Mouse (Mus musculus) hindbrain, embryonic 11.5 days (tissue): ENCODE data around the gene Gpc3. TPM values are rescaled to one million over a fixed set of nuclear protein-coding genes. Genes with fewer than 3 reads are reported as not detected.

Experiments used
- ATAC-seq: fragments of 200-750 bp; cut with Nextera tagmentation; 2 replicates; pipeline ENCODE4 v1.8.0; 2017; ENCODE audit warnings: mild to moderate bottlenecking, moderate TSS enrichment, moderate library complexity; ENCODE audit not compliant: low FRiP score
- DNase-seq: peaks from one replicate; pipeline ENCODE4 v3.0.0-alpha.2; 2015; ENCODE audit warnings: low spot score
- H3K27ac ChIP-seq: fragments of 300-500 bp; sonication (generic); 2 replicates; pipeline ENCODE4 v1.5.1; 2014; ENCODE audit warnings: mild to moderate bottlenecking, low read depth, low read length
- H3K27me3 ChIP-seq: fragments of 300-500 bp; sonication (generic); 2 replicates; pipeline ENCODE4 v1.6.1; 2014; ENCODE audit warnings: mild to moderate bottlenecking, low read length, moderate library complexity, mixed read lengths; ENCODE audit not compliant: control insufficient read depth, insufficient read depth
- H3K36me3 ChIP-seq: fragments of 300-500 bp; sonication (generic); 2 replicates; pipeline ENCODE4 v1.6.1; 2014; ENCODE audit warnings: mild to moderate bottlenecking, low read length, moderate library complexity, mixed read lengths; ENCODE audit not compliant: control insufficient read depth, insufficient read depth
- H3K4me1 ChIP-seq: fragments of 300-500 bp; sonication (generic); replicated peaks from 2 replicates; pipeline ENCODE4 v1.6.1; 2014; ENCODE audit warnings: low read length, mixed read lengths; ENCODE audit not compliant: control insufficient read depth, insufficient read depth
- H3K4me2 ChIP-seq: fragments of 300-500 bp; sonication (generic); replicated peaks from 2 replicates; pipeline ENCODE4 v1.6.1; 2014; ENCODE audit warnings: mild to moderate bottlenecking, low read depth, low read length
- H3K4me3 ChIP-seq: fragments of 300-500 bp; sonication (generic); 2 replicates; pipeline ENCODE4 v1.5.1; 2014; ENCODE audit warnings: low read depth, low read length
- H3K9ac ChIP-seq: fragments of 300-500 bp; sonication (generic); 2 replicates; pipeline ENCODE4 v1.6.1; 2014; ENCODE audit warnings: low read depth, low read length
- H3K9me3 ChIP-seq: fragments of 300-500 bp; sonication (generic); 2 replicates; pipeline ENCODE4 v1.6.1; 2016; ENCODE audit warnings: low read length; ENCODE audit not compliant: control insufficient read depth
- WGBS: fragments of 180-500 bp; shearing (Covaris S2); extraction: QIAGEN DNeasy Blood & Tissue Kit; methylation state at CpG from one replicate; pipeline ENCODE4 v1.1.7; 2014; 5-methylcytosine and 5-hydroxymethylcytosine counted together
- polyA plus RNA-seq: library from polyadenylated mRNA; unstranded; fragments of >200 nt; fragmentation: Nextera tagmentation; extraction: Ambion mirVana; gene quantifications from 2 replicates; pipeline ENCODE4 v1.2.1, GENCODE M21; 2014

Gpc3 gene
- 320 and 338 TPM in 2 replicates for polyA plus RNA-seq

GRCm38 (mm10) chrX:52613328-52614030 lies at the start of gene Gpc3:
Gpc3 (minus strand) TSS chrX:52613950.
- 21% methylated on average over 42 of the region's 48 CpGs for WGBS
- Histone ChIP-seq H3K4me1 (no peaks in the 10 kb centered on the region), H3K27ac (peak within 1 kb of the TSS; percentile 10; the same call in 1 of the 2 replicates), H3K4me2 (peak within 1 kb of the TSS; percentile 65), H3K36me3 (no peaks in the 10 kb centered on the region), H3K27me3 (peaks cover 2% of the 10 kb centered on the region; the same call in 1 of the 2 replicates), H3K9ac (peak within 1 kb of the TSS; percentile 44; the same call in 1 of the 2 replicates), H3K9me3 (no peaks in the 10 kb centered on the region), H3K4me3 (peak within 1 kb of the TSS; percentile 37)
- no peak for DNase-seq
- peak; percentile 71 for ATAC-seq

- H3K27me3 ChIP-seq = no peaks in the 10 kb centered on the region
- no peaks in the 10 kb centered on the region for H3K4me1 ChIP-seq
- peak; percentile 72 for DNase-seq
- peak overlapping the region; percentile 8 for H3K4me2 ChIP-seq
- H3K9me3 ChIP-seq = no peaks in the 10 kb centered on the region
- WGBS = 19% methylated on average over 10 of the region's 10 CpGs
- 0 out of 2 replicates have a peak overlapping the region, but pooled peaks have one; percentile 71 for H3K27ac ChIP-seq
- no peak overlapping the region; the same call in 1 of the 2 replicates for H3K9ac ChIP-seq
- ATAC-seq = peak; percentile 59; the same call in 1 of the 2 replicates
- no peak overlapping the region for H3K4me3 ChIP-seq
- no peaks in the 10 kb centered on the region for H3K36me3 ChIP-seq
Observed at GRCm38 (mm10) chrX:52651975-52652374, 38.2 kb upstream of the Gpc3 start.

GRCm38 (mm10) chrX:52651472-52651948 lies 37.8 kb upstream of the Gpc3 start:
- peak; percentile 71 for ATAC-seq
- Histone ChIP-seq H3K4me2 (peak overlapping the region; percentile 8), H3K36me3 (no peaks in the 10 kb centered on the region), H3K4me3 (no peak overlapping the region), H3K27me3 (no peaks in the 10 kb centered on the region), H3K9ac (no peak overlapping the region; the same call in 1 of the 2 replicates), H3K9me3 (no peaks in the 10 kb centered on the region), H3K27ac (0 out of 2 replicates have a peak overlapping the region, but pooled peaks have one; percentile 71), H3K4me1 (no peaks in the 10 kb centered on the region)
- WGBS = 28% methylated on average over 8 of the region's 9 CpGs
- DNase-seq = peak; percentile 69

GRCm38 (mm10) chrX:52648910-52649785 lies 35.4 kb upstream of the Gpc3 start:
- Histone ChIP-seq H3K4me1 (no peaks in the 10 kb centered on the region), H3K4me2 (no peak overlapping the region), H3K9me3 (no peaks in the 10 kb centered on the region), H3K36me3 (no peaks in the 10 kb centered on the region), H3K27ac (no peak overlapping the region), H3K9ac (no peak overlapping the region), H3K27me3 (no peaks in the 10 kb centered on the region), H3K4me3 (no peak overlapping the region)
- no peak for ATAC-seq
- 29% methylated on average over 19 of the region's 19 CpGs for WGBS
- DNase-seq = peak; percentile 27

- H3K4me2 ChIP-seq = no peak overlapping the region
- WGBS = 62% methylated on average over 7 of the region's 7 CpGs
- H3K4me1 ChIP-seq = no peaks in the 10 kb centered on the region
- no peaks in the 10 kb centered on the region for H3K27me3 ChIP-seq
- DNase-seq (no peak), ATAC-seq (no peak)
- no peak overlapping the region for H3K27ac ChIP-seq
- H3K9me3 ChIP-seq = no peaks in the 10 kb centered on the region
- no peaks in the 10 kb centered on the region for H3K36me3 ChIP-seq
- H3K9ac ChIP-seq = no peak overlapping the region
- H3K4me3 ChIP-seq = no peak overlapping the region
Observed at GRCm38 (mm10) chrX:52644393-52644792, 30.6 kb upstream of the Gpc3 start.

GRCm38 (mm10) chrX:52643350-52643749 lies 29.6 kb upstream of the Gpc3 start:
- Histone ChIP-seq H3K4me2 (no peak overlapping the region), H3K9me3 (no peaks in the 10 kb centered on the region), H3K27me3 (no peaks in the 10 kb centered on the region), H3K9ac (no peak overlapping the region), H3K4me1 (no peaks in the 10 kb centered on the region), H3K27ac (no peak overlapping the region), H3K36me3 (no peaks in the 10 kb centered on the region), H3K4me3 (no peak overlapping the region)
- 80% methylated on average over 2 of the region's 2 CpGs for WGBS
- DNase-seq (no peak), ATAC-seq (no peak)

GRCm38 (mm10) chrX:52642126-52642525 lies 28.4 kb upstream of the Gpc3 start:
- Histone ChIP-seq H3K9me3 (no peaks in the 10 kb centered on the region), H3K9ac (no peak overlapping the region), H3K4me3 (no peak overlapping the region), H3K27me3 (no peaks in the 10 kb centered on the region), H3K4me1 (no peaks in the 10 kb centered on the region), H3K4me2 (no peak overlapping the region), H3K27ac (no peak overlapping the region), H3K36me3 (no peaks in the 10 kb centered on the region)
- WGBS = 83% methylated on average over 2 of the region's 2 CpGs
- no peak for DNase-seq
- no peak for ATAC-seq

- Histone ChIP-seq H3K9ac (no peak overlapping the region), H3K4me2 (no peak overlapping the region), H3K4me3 (no peak overlapping the region), H3K4me1 (no peaks in the 10 kb centered on the region), H3K36me3 (no peaks in the 10 kb centered on the region), H3K27ac (no peak overlapping the region), H3K27me3 (no peaks in the 10 kb centered on the region), H3K9me3 (no peaks in the 10 kb centered on the region)
- no peak for DNase-seq
- ATAC-seq = no peak
Observed at GRCm38 (mm10) chrX:52637419-52637818, 23.7 kb upstream of the Gpc3 start.
